Mouse (Mus musculus): ENCODE results near the gene Tns4.

Gene Tns4

GRCm38 (mm10) chr11:99047120-99047519 is 42.0 kb downstream of the Tns4 start:
- peak; percentile 78 for DNase-seq (ENCODE audit: low spot score)

- DNase-seq (ENCODE audit: low spot score): no peak
Measured at GRCm38 (mm10) chr11:99045159-99045889, 43.8 kb downstream of the Tns4 start.

GRCm38 (mm10) chr11:99044306-99044705 is 44.8 kb downstream of the Tns4 start:
- DNase-seq (ENCODE audit: low spot score): no peak

GRCm38 (mm10) chr11:99043632-99044031 is 45.5 kb downstream of the Tns4 start:
- no peak for DNase-seq (ENCODE audit: low spot score)

GRCm38 (mm10) chr11:99042834-99043431 is 46.2 kb downstream of the Tns4 start:
- no peak for DNase-seq (ENCODE audit: low spot score)

GRCm38 (mm10) chr11:99041841-99042780 is 47.0 kb downstream of the Tns4 start:
- DNase-seq (ENCODE audit: low spot score): no peak

- DNase-seq (ENCODE audit: low spot score): peak; percentile 61
Measured at GRCm38 (mm10) chr11:99041051-99041729, 47.9 kb downstream of the Tns4 start, which contains the start of gene Igfbp4. Gene Igfbp4 (plus strand): TSS chr11:99041244.

GRCm38 (mm10) chr11:99040346-99040974 is 48.6 kb downstream of the Tns4 start:
- DNase-seq (ENCODE audit: low spot score): peak; percentile 44

- DNase-seq (ENCODE audit: low spot score): peak; percentile 82
Measured at GRCm38 (mm10) chr11:99039782-99040181, 49.3 kb downstream of the Tns4 start.

GRCm38 (mm10) chr11:99036254-99036653 is 52.9 kb downstream of the Tns4 start:
- DNase-seq (ENCODE audit: low spot score): no peak

GRCm38 (mm10) chr11:99035350-99035749 is 53.8 kb downstream of the Tns4 start:
- DNase-seq (ENCODE audit: low spot score): no peak

GRCm38 (mm10) chr11:99026899-99027440 is 62.1 kb downstream of the Tns4 start:
- DNase-seq (ENCODE audit: low spot score): no peak

- DNase-seq (ENCODE audit: low spot score): no peak
Measured at GRCm38 (mm10) chr11:99025878-99026277, 63.2 kb downstream of the Tns4 start.

GRCm38 (mm10) chr11:99024468-99025134 is 64.5 kb downstream of the Tns4 start:
- no peak for DNase-seq (ENCODE audit: low spot score)

- peak; percentile 84 for DNase-seq (ENCODE audit: low spot score)
Measured at GRCm38 (mm10) chr11:99023500-99024467, 65.3 kb downstream of the Tns4 start, which contains the start of gene Top2a. Gene Top2a (minus strand): TSS chr11:99024189.

- no peak for DNase-seq (ENCODE audit: low spot score)
Measured at GRCm38 (mm10) chr11:99023094-99023493, 66.0 kb downstream of the Tns4 start.

GRCm38 (mm10) chr11:99022384-99022933 is 66.6 kb downstream of the Tns4 start:
- DNase-seq (ENCODE audit: low spot score): no peak

- no peak for DNase-seq (ENCODE audit: low spot score)
Measured at GRCm38 (mm10) chr11:99019844-99020243, 69.3 kb downstream of the Tns4 start.
